Mouse (Mus musculus): ENCODE measurements around the gene Glt28d2. TPM values are rescaled to one million over a fixed set of nuclear protein-coding genes. Genes with fewer than 3 reads are reported as not detected.
"Not testable (repeated sequence)": the region's sequence is repeated elsewhere in the genome, so short reads cannot be mapped to it uniquely, and the experiment has no call there.

Gene Glt28d2
- 1 to 10 TPM; 6.0 to 9.3 TPM for total RNA-seq (2021)
- long read RNA-seq, experiment 1, transcript Glt28d2-201 (2 exons, 2,732 nt) = major isoform, 11 of 11 reads
- long read RNA-seq, experiment 1, partial matches to known transcripts = 0 of 11 reads
- long read RNA-seq, experiment 1, other reads (novel, unspliced or antisense) = 0 of 11 reads
- long read RNA-seq, experiment 2, transcript Glt28d2-201 (2 exons, 2,732 nt) = major isoform, 6 of 6 reads
- long read RNA-seq, experiment 2, partial matches to known transcripts = 0 of 6 reads
- long read RNA-seq, experiment 2, other reads (novel, unspliced or antisense) = 0 of 6 reads

- DNase-seq (ENCODE audit: low spot score) = peak; percentile 92
Observed at GRCm38 (mm10) chr3:85887239-85887827, at the start of gene Glt28d2, which contains the start of gene Gm37240. Gene Glt28d2 (minus strand): TSS chr3:85887516. Gene Gm37240 (minus strand): TSS chr3:85887518.

DNA sequence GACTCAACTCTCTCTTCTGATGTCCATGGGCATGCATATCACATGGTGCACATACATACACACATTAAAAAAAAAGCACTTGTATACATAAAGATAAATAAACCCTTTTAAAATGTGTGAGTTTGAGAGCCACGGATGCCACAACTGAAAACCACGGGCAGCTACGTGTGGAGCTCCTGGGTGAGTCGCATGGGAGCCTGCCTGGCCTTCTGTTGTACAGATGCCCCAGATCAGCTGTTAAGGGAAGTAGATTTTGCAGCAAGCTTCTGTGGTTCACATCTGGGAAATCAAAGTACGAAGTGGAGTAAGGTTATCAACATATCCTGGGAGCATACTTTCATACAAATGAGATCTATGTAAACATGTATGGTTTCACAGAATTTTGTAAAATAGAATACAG is 46.3 kb upstream of the Glt28d2 start:
- no peak for DNase-seq (ENCODE audit: low spot score)

GRCm38 (mm10) chr3:85931859-85932258 is 44.5 kb upstream of the Glt28d2 start:
- no peak for DNase-seq (ENCODE audit: low spot score)

DNA sequence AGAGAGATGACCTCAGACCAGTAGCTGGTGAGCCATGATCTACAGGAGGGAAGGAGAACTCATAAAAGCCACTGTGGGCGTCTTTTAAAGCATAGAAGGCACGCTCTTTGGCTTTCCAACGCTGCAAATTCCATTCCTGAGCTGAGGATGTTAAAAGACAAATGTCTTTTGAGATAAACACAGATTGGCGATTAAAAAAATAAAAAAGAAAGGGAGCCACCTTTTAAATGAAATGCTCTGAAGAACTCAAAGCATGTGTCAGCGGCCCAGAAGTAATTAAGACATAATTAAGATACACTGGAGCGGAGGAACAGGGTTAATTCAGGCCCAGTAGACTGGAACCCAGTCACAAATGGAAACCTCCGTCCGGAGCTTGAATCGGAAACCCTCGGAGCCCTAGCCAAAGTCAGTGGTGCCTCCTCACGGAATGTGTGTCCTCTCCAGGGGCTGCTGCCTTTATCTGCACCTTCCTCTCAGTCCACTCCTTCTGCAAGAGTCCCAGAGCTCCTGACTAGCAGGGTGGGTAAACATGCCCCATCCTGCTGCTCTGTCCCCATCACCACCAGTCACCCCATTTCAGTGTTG is 43.4 kb upstream of the Glt28d2 start:
- DNase-seq (ENCODE audit: low spot score) = no peak

DNA sequence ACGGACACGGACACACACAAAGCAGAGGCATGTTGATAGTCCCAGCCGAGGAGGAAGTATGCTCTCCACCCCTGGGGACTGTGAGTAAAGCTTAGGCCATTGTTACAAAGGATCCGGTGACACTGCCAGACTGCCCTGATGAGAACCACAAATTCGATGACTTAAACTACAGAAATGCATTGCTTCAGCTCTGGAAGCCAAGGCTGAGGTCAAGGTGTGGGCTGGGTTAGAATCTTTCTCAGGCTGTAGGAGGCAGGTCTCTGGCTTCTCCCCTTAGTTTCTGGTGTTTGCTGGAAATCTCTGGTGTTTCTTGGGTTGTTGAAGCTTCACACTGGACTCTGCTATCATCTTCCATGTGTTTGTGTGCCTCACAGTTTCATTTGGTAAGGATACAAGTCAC is 42.4 kb upstream of the Glt28d2 start:
- no peak for DNase-seq (ENCODE audit: low spot score)

DNA sequence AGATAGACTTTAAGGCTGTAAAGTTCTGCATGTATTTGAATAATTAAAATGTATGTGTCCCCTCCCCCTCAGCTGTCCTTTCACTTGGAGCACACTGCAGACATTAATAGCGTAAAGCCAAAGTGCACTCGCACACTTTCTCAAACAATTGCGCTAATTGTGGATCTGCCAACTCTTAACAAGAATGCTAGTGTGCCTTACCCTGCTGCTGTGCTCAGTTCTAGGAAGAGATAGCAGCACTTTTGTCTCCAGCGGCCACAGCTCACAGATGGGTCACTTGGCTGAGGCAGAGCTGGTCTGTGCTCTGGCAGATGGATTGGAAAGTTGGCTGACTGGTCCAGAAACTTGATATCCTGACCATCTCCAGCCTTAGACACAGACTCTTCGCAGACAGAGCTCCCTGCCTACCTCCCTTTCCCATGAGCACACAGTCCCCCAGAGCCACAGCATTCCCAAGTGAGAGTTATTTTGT is 40.9 kb upstream of the Glt28d2 start:
- peak; percentile 79 for DNase-seq (ENCODE audit: low spot score)

GRCm38 (mm10) chr3:85927296-85927695 is 40.0 kb upstream of the Glt28d2 start:
- no peak for DNase-seq (ENCODE audit: low spot score)

- DNase-seq (ENCODE audit: low spot score) = peak; percentile 80
Observed at GRCm38 (mm10) chr3:85923954-85924945, 36.9 kb upstream of the Glt28d2 start.

DNA sequence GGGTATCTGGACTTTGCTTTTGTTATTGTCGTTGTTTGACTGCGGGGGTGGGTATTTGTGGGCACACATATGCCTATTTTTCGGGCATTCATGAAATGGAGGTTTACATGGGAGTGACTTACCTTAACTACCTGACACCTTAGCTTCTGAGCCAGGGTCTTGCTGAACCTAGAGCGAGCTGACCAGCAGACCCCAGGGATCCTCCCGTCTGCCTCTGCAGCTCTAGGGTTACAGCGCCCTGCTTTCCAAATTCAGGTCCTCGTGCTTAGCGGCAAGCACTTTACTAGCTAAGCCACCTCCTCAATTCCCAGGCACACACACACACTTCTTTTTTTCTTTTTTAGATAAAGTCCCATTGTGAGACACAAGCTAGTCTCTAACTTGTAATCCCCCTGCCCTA is 36.0 kb upstream of the Glt28d2 start:
- DNase-seq (ENCODE audit: low spot score) = no peak

DNA sequence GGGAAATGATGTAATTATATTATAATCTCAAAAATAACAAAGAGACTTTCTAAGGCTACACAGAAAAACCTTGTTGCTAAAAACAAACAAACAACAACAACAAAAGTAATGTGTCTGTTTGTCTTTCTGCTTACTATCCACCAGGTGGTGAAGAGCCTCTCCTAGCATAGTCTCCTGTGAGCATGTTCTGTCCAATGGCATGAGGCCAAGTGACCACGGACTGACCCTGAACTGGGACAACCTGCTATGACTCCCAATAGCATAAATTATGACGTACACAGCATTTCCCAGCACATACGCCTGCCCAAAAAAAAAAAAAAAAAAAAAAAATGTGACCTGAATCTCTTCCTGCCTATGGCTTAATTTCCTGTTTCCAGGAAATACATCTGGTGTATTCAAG is 35.0 kb upstream of the Glt28d2 start:
- DNase-seq (ENCODE audit: low spot score) = no peak

DNA sequence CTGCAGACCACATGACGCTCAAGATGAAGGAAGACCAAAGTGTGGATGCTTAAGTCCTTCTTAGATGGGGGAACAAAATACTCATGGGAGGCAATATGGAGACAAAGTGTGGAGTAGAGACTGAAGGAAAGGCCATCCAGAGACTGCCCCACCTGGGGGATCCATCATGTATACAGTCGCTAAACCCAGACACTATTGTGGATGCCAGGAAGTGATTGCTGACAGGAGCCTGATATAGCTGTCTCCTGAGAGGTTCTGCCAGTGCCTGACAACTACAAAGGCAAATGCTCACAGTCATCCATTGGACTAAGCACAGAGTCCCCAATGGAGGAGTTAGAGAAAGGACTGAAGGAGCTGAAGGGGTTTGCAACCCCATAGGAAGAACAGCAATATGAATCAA is 33.4 kb upstream of the Glt28d2 start:
- not testable (repeated sequence) for DNase-seq (ENCODE audit: low spot score)

DNA sequence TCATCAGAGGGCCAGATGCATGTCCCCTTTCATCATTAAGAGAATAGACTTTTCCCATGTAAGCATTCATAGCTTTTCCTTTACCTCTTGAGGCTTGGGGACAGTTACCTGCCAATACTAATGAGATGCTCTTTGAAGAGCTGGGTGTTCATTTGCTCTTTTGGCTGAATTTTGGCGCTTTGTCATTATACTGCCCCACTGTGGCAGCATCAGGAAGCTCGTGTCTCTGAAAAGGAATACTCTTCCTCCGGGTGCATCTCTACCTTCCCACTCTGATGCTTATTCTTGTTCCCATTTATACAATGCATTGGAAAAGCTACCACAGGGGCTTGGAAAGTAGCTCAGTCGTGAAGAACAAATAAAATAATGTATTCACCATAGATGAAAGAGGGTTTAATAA is 30.3 kb upstream of the Glt28d2 start:
- DNase-seq (ENCODE audit: low spot score) = peak; percentile 41

DNA sequence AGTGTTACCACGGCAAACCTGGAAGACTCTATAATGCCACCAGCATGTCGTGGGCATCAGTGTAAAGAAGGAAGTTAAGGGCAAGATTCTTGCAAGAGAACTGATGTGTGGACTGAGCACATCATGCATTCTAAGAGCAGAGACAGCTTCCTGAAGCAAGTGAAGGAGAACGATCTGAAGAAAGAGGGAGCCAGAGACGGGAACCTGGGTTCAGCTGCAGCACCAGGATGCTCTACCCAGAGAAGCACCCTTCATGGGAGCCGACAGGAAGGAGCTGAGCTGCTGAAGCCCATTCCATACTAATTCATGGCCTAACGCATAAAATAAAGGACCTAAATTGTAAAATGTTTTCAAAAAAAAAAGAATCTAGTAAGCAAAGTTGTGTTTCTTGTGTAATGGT is 27.5 kb upstream of the Glt28d2 start:
- DNase-seq (ENCODE audit: low spot score) = no peak

- DNase-seq (ENCODE audit: low spot score) = no peak
Observed at GRCm38 (mm10) chr3:85907136-85907535, 19.8 kb upstream of the Glt28d2 start.

DNA sequence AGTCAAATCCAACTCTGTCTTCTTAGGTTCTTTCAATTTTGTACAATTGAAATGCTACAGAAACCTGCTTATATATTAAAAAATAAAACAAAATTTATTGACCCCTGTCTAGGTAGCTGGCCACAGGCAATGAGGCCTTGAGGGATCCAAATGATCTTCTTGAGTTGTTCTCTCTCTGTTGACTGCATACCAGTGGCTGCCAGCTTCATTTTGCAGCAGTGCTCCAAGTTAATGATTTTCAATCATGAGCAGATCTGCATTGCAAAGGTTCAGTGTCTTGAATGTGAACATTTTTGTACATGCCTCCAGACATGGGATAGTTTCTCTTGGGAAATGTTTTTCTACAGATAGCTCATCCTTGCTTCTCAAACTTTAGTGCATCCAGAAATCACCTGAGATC is 17.1 kb upstream of the Glt28d2 start:
- no peak for DNase-seq (ENCODE audit: low spot score)

DNA sequence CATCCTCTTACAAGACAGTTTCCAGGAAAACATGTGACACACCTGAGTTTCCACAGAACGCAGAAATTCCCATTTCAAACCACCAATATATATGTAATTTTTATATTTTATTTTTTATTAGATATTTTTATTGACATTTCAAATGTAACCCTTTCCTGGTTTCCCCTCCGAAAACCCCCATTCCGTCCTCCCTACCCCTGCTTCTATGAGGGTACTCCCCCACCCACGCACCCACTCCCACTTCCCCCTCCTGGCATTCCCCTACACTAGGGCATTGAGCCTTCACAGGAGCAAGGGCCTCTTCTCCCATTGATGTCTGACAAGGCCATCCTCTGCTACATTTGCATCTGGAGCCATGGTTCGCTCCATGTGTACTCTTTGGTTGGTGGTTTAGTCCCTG is 7.7 kb upstream of the Glt28d2 start:
- no peak for DNase-seq (ENCODE audit: low spot score)

DNA sequence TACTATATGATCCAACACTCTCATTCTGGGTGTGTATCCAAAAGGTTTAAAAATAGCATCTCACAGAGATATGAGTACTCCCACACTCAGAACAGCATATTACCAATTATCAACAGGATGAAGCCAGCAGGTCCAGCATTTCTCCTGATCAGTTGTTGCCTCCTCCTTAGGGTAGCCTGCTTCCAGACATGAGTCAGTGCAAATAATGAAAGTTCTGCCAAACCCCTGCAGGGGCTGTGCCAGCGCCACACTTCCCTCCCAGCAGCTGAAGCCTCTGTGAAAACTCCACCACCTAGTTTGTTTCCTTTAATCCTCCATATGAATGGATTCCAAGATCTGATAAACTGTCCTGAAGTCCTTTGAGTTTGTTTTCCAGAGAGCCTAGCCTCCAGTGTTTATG is 4.3 kb upstream of the Glt28d2 start:
- no peak for DNase-seq (ENCODE audit: low spot score)

GRCm38 (mm10) chr3:85888221-85888671 is 930 bp upstream of the Glt28d2 start:
- peak; percentile 76 for DNase-seq (ENCODE audit: low spot score)

DNA sequence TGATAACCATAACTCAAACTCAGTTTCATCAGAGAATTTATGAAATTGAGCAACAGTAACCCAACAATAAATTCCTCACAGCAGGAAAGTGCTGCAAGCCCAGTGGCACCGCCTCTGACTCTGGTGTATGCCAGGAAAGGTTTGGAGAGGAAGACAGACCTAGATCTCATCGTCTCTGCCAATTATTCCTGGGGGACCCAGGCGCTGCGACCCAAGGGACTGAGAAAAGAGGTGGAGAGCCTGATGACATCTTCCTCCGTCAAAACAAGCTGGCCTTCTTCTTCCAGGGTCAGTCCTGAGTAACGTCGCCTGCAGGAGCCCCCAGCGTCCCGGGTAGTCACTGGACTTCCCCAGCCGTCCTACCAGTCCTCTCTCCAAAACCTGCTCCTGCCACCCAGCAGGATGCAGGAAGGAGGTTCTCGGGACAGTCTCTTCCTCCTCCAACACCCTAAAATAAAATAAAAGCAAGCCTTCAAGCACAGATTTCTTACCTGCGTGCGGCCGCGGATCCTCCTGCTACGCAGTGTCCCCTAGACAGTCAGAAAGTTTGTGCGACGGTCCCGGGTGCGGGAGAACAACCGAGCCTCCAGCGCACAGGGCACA is 579 bp downstream of the Glt28d2 start:
- DNase-seq (ENCODE audit: low spot score) = peak; percentile 60

DNA sequence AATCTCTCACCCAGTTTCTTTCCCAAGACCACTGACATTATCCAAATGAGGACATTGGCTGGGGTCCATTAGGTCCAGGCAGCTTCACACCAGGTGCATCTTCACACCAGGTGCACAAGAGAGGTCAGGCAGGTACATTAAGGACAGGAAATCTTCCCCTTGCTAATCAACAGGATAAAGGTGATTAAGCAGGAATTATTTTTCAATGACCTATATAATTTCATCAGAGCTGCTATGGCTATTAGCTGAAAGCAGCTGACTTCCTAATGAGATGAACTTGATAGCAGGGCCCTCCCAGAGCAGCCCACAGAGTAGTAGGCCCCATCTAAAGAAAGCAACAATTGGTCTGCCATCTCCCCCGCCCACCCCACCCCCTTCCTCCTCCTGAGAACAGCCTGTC is 1.4 kb downstream of the Glt28d2 start:
- no peak for DNase-seq (ENCODE audit: low spot score)

DNA sequence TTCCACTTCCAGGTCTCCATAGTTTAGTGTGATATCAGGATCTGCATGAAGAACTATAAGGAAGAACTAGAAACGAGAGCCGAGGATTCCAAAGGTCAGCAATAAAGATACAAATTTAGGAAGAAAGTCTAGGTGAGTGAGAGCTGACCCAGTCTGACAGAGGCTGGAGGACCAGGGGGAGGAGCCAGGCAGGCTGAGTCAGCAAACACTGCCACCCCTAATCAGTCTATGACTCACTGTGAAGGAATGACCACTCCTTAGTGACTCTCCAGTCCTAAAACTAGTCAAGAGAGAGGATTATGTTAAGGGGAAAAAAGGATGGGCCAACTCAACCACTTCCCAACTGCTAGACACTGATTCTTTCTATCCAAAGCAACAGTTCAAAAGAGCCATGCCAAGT is 6.6 kb downstream of the Glt28d2 start:
- peak; percentile 43 for DNase-seq (ENCODE audit: low spot score)
